Mouse (Mus musculus) inflammation-experienced regulatory T-cells, adult 6 months (primary cell): Measurements from ENCODE around the gene Gnl2. TPM values are rescaled to one million over a fixed set of nuclear protein-coding genes. Genes with fewer than 3 reads are reported as not detected.

ENCODE experiments used
- ATAC-seq: one replicate; pipeline ENCODE4 v1.8.0; 2017
- polyA plus RNA-seq, 3 experiments: library from polyadenylated mRNA; unstranded; fragments of 100-300 nt; shearing (Covaris generic); gene quantifications; one replicate each; pipeline ENCODE4 v1.2.1; 2017

Gene Gnl2
- polyA plus RNA-seq: 10 to 100 TPM; 44.4 to 76.7 (median 68.9) TPM

DNA sequence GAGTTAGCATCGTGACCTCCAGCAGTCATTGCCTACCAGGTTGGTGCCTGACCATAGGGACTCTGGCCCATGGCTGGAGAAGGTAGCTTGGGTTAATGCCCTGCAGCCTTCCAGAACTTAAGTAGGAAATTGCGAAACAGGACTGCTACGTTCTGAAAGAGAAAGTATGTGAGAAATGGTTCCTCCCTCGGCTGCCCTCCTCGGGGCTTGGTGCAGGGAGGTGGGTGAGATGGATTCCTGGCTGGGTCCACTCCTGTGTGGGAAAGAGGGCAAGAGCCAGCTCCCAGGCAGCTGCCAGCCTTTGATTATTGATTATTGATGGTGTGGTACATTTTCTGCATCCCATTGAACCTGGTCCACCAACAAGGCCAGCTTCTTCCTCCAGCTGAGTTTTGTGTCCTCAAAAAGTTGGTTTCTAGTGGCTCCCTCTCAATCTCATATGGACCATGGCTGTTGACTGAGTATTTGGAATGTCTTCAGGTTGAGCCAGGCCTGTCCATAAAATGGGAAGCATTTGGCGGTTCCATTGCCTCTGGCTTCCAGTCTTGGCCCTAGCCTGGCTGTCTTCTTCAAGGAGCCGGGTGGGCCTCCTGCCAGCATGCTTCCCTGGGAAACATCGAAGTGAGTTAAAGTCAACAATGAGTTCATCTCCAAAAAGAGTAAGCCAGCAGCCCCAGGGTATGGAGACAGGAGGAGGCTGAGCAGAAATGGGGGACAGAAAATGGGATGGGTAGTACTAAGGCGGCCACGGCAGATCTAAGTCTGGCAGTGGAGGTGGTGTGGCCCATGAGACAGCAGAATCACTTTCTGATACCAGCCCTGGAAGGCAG is at the start of gene Gnl2:
Gene Gnl2 (plus strand): TSS at position 780 of the 830 bp plus-strand sequence.
- ATAC-seq: no peak

DNA sequence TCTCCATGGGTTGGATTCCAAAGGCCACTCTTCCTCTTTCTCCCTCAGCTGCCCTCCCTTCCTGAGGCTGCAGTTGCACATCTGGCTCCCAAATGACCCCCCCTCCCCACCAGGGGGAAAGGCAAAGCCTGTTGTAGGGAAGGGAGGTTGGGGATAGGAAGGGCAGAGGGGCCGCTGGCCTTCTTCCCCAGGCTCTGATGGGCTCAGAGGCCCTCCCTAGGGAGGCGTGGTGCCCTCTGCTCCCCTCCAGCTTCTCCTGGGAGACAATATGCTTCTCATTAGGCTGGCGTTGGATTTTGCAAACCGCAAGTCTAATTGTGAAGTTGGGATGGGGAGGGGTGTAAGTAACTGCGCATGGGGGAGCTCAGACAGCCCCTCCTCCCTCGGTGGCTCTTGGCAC is 47.7 kb upstream of the Gnl2 start:
- no peak for ATAC-seq

DNA sequence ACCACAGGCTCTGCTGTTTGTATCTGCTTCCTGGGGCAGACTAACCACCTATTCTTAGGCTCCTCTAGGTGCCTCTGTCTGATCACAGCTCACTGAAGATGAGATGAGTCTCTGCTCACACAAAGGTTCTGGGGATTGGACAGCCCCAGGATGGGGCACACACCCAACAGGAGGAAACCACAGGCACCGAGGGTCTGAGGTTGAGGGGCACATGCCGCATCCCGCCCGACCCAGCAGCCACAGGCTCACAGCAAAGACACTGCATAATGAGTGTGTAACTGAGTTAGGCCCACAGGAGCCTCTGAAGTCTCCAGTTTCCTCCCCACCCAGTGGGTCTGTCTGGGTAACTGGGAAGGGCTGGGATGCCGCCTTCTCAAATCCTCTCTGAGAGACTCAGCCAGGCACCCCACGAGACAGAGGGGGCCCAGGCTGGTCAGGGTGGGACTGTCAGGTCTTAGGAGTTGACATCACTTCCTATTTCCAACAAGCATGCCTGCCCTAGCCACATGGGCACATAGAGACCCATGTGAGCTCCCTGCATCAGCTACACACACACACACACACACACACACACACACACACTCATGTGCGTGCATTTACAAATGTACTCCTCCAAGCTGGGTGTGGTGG is 47.1 kb upstream of the Gnl2 start:
- ATAC-seq: no peak

DNA sequence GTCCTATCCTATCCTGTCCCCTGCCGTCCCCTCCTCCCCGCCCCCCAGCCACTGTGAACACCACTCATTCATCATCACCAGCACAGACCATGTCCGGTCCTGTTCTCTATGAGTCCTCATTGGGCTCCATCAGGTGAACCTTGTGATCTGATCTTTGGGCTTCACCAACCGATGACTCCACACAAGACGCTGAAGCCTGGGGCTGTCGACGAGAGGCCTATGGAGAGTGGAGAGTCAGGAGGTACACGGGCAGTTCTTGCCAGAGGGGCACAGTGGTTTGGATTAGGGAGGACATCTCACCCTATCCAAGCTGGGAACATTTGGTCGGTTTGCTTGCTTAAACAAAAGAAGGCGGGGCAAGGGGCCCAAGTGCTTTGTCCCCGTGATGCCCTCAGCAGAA is 46.2 kb upstream of the Gnl2 start:
- ATAC-seq: no peak

GRCm38 (mm10) chr4:124970677-124971076 is 45.7 kb upstream of the Gnl2 start:
- no peak for ATAC-seq

- no peak for ATAC-seq
Observed at GRCm38 (mm10) chr4:124971094-124971493, 45.3 kb upstream of the Gnl2 start.

- no peak for ATAC-seq
Observed at GRCm38 (mm10) chr4:124972316-124972715, 44.1 kb upstream of the Gnl2 start.

- no peak for ATAC-seq
Observed at GRCm38 (mm10) chr4:124973296-124973695, 43.1 kb upstream of the Gnl2 start.

- no peak for ATAC-seq
Observed at GRCm38 (mm10) chr4:124978201-124978600, 38.2 kb upstream of the Gnl2 start.

DNA sequence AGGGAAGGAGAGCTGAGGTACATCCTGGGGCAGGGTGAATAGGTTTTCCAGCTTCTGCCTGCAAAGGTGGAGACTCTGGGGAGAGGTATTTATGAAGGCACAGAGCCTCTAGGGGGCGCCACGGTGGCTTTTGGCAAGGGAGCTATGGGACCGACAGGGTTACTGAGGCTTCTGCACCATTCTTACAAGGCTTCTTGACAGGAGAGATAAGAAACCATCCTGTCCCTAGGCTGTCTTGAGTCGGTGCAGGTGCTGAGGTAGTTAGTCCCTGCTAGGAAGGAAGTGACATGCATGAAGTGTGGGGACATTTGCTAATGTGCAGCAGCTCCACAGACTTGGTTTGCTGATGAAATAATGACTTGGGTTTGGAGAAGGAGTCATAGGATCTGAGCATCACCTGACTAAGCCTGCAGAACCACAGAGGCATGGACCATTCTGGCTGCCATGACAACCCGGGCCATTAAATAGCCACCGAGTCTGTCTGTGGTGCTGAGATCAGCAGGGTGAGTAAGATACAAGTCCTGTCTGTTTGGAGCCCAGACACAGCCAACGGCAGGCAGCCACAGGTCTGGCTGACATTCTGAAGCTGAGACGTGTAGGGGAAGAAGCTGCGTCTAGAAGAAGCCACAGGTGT is 32.4 kb upstream of the Gnl2 start:
- no peak for ATAC-seq

GRCm38 (mm10) chr4:124984871-124985670 is 31.3 kb upstream of the Gnl2 start:
- no peak for ATAC-seq

GRCm38 (mm10) chr4:124985671-124986602 is 30.4 kb upstream of the Gnl2 start, which contains the start of gene Rspo1:
Gene Rspo1 (plus strand): TSS chr4:124986430.
- ATAC-seq: no peak

- no peak for ATAC-seq
Observed at GRCm38 (mm10) chr4:124986739-124987710, 29.4 kb upstream of the Gnl2 start.

- ATAC-seq: no peak
Observed at GRCm38 (mm10) chr4:124987711-124988097, 28.7 kb upstream of the Gnl2 start.

- ATAC-seq: no peak
Observed at GRCm38 (mm10) chr4:124988382-124988781, 28.0 kb upstream of the Gnl2 start.

DNA sequence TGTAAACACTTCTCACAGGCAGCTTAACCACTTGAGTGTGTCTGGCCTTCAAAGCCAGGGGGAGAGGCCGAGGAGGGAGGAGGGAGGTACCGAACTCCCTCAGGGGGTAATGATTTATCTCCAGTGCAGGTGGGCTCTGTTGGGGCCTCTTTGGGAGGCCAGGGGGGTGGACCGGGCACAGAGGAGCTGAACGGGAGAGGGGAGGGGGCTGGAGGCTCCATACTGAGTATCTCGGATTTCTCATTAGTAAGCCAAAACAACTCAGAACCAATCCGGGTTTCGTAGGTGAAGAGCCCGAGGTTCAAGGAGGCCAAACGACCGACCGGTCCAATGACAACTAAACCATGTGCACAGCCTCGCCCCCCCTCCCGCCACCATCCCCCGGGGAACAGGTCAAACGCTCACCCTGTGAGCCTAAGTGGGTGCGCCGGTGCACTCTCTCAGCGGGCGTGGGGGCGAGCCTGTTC is 26.6 kb upstream of the Gnl2 start:
- ATAC-seq: no peak

- ATAC-seq: no peak
Observed at GRCm38 (mm10) chr4:124990325-124990724, 26.1 kb upstream of the Gnl2 start.

GRCm38 (mm10) chr4:124997479-124998147 is 18.8 kb upstream of the Gnl2 start:
- no peak for ATAC-seq

DNA sequence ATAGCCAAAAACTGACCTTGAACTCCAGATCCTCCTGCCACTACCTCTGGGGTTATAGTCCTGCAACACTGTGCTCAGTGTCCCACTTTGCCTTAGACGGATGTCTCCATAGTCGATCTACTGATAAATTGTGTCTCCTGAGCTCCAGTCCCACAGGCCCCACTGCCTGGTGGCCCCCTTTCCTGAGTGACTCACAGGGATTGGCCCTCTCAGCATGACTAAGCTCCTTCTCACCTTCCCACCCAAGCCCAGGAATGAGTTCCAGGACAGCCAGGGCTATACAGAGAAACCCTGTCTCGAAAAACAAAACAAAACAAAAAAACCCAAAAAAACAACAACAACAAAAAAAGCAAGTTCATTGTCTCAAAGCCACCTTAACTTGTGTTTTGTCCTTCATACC is 16.8 kb upstream of the Gnl2 start:
- no peak for ATAC-seq

GRCm38 (mm10) chr4:125002978-125003377 is 13.4 kb upstream of the Gnl2 start:
- no peak for ATAC-seq
